Mouse (Mus musculus) limb, embryonic 11.5 days (tissue): ENCODE measurements around the gene Ntpcr. TPM values are rescaled to one million over a fixed set of nuclear protein-coding genes. Genes with fewer than 3 reads are reported as not detected.

Experiments
- ATAC-seq: fragments of 200-750 bp; cut with Nextera tagmentation; 2 replicates; pipeline ENCODE4 v1.8.0; 2017; ENCODE audit warnings: low read depth; ENCODE audit not compliant: insufficient number of reproducible peaks, low FRiP score, low TSS enrichment
- DNase-seq: peaks from one replicate; pipeline ENCODE4 v3.0.0-alpha.2; 2015; ENCODE audit warnings: low spot score
- H3K27ac ChIP-seq: fragments of 300-500 bp; sonication (generic); replicated peaks from 2 replicates; pipeline ENCODE4 v1.5.1; 2014; ENCODE audit warnings: low read depth, mild to moderate bottlenecking, low read length
- H3K27me3 ChIP-seq: fragments of 300-500 bp; sonication (generic); 2 replicates; pipeline ENCODE4 v1.6.1; 2014; ENCODE audit warnings: mild to moderate bottlenecking, low read length, mixed read lengths; ENCODE audit not compliant: control insufficient read depth, insufficient read depth
- H3K36me3 ChIP-seq: fragments of 300-500 bp; sonication (generic); 2 replicates; pipeline ENCODE4 v1.6.1; 2014; ENCODE audit warnings: mild to moderate bottlenecking, low read length, moderate library complexity, mixed read lengths; ENCODE audit not compliant: control insufficient read depth, insufficient read depth
- H3K4me1 ChIP-seq: fragments of 300-500 bp; sonication (generic); 2 replicates; pipeline ENCODE4 v1.6.1; 2014; ENCODE audit warnings: low read length, mixed read lengths; ENCODE audit not compliant: control insufficient read depth, insufficient read depth
- H3K4me2 ChIP-seq: fragments of 300-500 bp; sonication (generic); 2 replicates; pipeline ENCODE4 v1.6.1; 2014; ENCODE audit warnings: low read depth, mild to moderate bottlenecking, moderate library complexity; ENCODE audit not compliant: severe bottlenecking
- H3K4me3 ChIP-seq: fragments of 300-500 bp; sonication (generic); 2 replicates; pipeline ENCODE4 v1.5.1; 2014; ENCODE audit warnings: low read depth, low read length
- H3K9ac ChIP-seq: fragments of 300-500 bp; sonication (generic); 2 replicates; pipeline ENCODE4 v1.6.1; 2014; ENCODE audit warnings: mild to moderate bottlenecking, low read length
- H3K9me3 ChIP-seq: fragments of 300-500 bp; sonication (generic); 2 replicates; pipeline ENCODE4 v1.6.1; 2016; ENCODE audit warnings: low read length; ENCODE audit not compliant: control insufficient read depth
- WGBS: fragments of 180-500 bp; shearing (Covaris S2); extraction: QIAGEN DNeasy Blood & Tissue Kit; methylation state at CpG from one replicate; pipeline ENCODE4 v1.1.7; 2014; 5-methylcytosine and 5-hydroxymethylcytosine counted together
- polyA plus RNA-seq: library from polyadenylated mRNA; unstranded; fragments of >200 nt; fragmentation: Nextera tagmentation; extraction: Ambion mirVana; gene quantifications from 2 replicates; pipeline ENCODE4 v1.2.1, GENCODE M21; 2014

The Ntpcr gene
- polyA plus RNA-seq, 1 experiment from 2014 or later = 22.0 TPM

GRCm38 (mm10) chr8:125786886-125787285 lies 57.1 kb downstream of the Ntpcr start:
- no peak overlapping the region for H3K4me3 ChIP-seq
- no peak overlapping the region for H3K4me2 ChIP-seq
- DNase-seq (no peak), ATAC-seq (no peak)
- no peaks in the 10 kb centered on the region for H3K36me3 ChIP-seq
- H3K9ac ChIP-seq = no peak overlapping the region
- H3K4me1 ChIP-seq = 0 out of 2 replicates have a peak, but pooled peaks cover 5% of the 10 kb centered on the region
- WGBS = 83% methylated on average over 7 of the region's 7 CpGs
- H3K27ac ChIP-seq = no peak overlapping the region
- H3K27me3 ChIP-seq = no peaks in the 10 kb centered on the region
- no peaks in the 10 kb centered on the region for H3K9me3 ChIP-seq

- no peak for DNase-seq
- no peak for ATAC-seq
- WGBS = 77% methylated on average over 9 of the region's 9 CpGs
Measured at GRCm38 (mm10) chr8:125792816-125793455, 63.2 kb downstream of the Ntpcr start.

GRCm38 (mm10) chr8:125795341-125795740 lies 65.6 kb downstream of the Ntpcr start:
- Histone ChIP-seq H3K4me1 (0 out of 2 replicates have a peak, but pooled peaks cover 2% of the 10 kb centered on the region), H3K9ac (no peak overlapping the region), H3K36me3 (no peaks in the 10 kb centered on the region), H3K4me2 (no peak overlapping the region), H3K9me3 (no peaks in the 10 kb centered on the region), H3K4me3 (no peak overlapping the region), H3K27me3 (no peaks in the 10 kb centered on the region), H3K27ac (no peak overlapping the region)
- DNase-seq (no peak), ATAC-seq (no peak)
- 88% methylated on average over 2 of the region's 2 CpGs for WGBS

More at GRCm38 (mm10) chr8:125792816-125793455, 63.2 kb downstream of the Ntpcr start:
- H3K4me1 ChIP-seq = 0 out of 2 replicates have a peak, but pooled peaks cover 2% of the 10 kb centered on the region
- H3K27me3 ChIP-seq = no peaks in the 10 kb centered on the region
- no peaks in the 10 kb centered on the region for H3K36me3 ChIP-seq
- H3K4me2 ChIP-seq = no peak overlapping the region
- H3K9me3 ChIP-seq = no peaks in the 10 kb centered on the region
- H3K9ac ChIP-seq = no peak overlapping the region
- no peak overlapping the region for H3K27ac ChIP-seq
- no peak overlapping the region for H3K4me3 ChIP-seq

- H3K4me1 ChIP-seq = no peaks in the 10 kb centered on the region
- H3K9me3 ChIP-seq = no peaks in the 10 kb centered on the region
- no peak overlapping the region for H3K4me2 ChIP-seq
- no peak overlapping the region for H3K27ac ChIP-seq
- H3K27me3 ChIP-seq = no peaks in the 10 kb centered on the region
- H3K9ac ChIP-seq = no peak overlapping the region
- H3K4me3 ChIP-seq = no peak overlapping the region
- WGBS = 85% methylated on average over 2 of the region's 2 CpGs
- DNase-seq = no peak
- no peak for ATAC-seq
- H3K36me3 ChIP-seq = no peaks in the 10 kb centered on the region
Measured at GRCm38 (mm10) chr8:125796970-125797369, 67.2 kb downstream of the Ntpcr start.

Other genes with a start within 250 kb of the Ntpcr start
- 8.5 and 9.4 TPM in 2 replicates for gene Sipa1l2, start 160.2 kb upstream of the Ntpcr start, polyA plus RNA-seq
- 7.0 and 7.6 TPM in 2 replicates for gene Map10, start 60.1 kb upstream of the Ntpcr start, polyA plus RNA-seq
- gene Pcnx2, start 168.4 kb downstream of the Ntpcr start, polyA plus RNA-seq = 0.13 TPM in 1 of 2 replicates, not detected in the other
- gene Map3k21, start 180.5 kb downstream of the Ntpcr start, polyA plus RNA-seq = 0.06 TPM in 1 of 2 replicates, not detected in the other